Mouse (Mus musculus) lung, postnatal 10 days (tissue): Measurements from ENCODE around the gene Fam20b.

Experiments used
- DNase-seq: peaks from one replicate; pipeline ENCODE4 v3.0.0; 2021

The Fam20b gene

DNA sequence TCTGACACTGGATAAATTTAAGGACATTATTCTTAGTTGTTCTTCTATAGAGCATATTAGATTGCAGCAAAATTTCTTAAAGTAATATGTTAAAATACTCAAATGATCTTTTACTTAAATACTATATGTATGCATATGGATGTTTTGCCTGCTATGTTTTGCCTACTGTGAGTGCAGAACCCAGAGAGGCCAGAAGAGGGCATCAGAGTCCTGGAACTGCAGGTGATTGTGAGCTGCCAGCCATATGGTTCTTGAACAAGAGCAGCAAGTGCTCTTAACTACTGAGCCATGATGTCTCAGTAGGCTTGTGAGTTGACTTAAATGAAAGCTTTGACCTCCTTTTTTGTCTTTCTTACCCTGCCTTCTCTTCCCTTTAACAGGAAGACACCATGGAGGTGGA lies 87.9 kb downstream of the Fam20b start:
- DNase-seq: no peak

DNA sequence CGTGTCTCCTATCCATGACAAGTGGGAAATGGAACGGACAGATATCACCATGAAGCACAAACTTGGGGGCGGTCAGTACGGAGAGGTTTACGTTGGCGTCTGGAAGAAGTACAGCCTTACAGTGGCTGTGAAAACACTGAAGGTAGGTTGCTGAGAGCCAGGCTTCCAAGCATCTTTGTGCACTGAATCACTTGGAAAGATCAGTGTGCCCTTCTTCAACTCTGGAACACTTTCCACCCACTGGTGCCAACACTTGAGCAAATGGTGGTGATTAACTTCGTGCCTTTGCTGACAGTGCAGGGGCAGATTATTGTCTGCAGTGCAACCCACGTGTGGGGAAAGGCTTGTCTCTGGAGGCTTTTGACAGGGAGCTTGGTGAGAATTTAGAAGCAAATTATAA lies 88.9 kb downstream of the Fam20b start:
- no peak for DNase-seq
